Mouse (Mus musculus) kidney, postnatal 0 days (tissue): ENCODE measurements around the gene Actb. TPM values are rescaled to one million over a fixed set of nuclear protein-coding genes. Genes with fewer than 3 reads are reported as not detected.

Experiments used
- ATAC-seq: fragments of 200-750 bp; cut with Nextera tagmentation; replicated peaks from 2 replicates; pipeline ENCODE4 v1.8.0; 2017; ENCODE audit warnings: low read depth, moderate number of reproducible peaks, moderate TSS enrichment, moderate library complexity; ENCODE audit not compliant: low FRiP score
- DNase-seq: peaks from one replicate; pipeline ENCODE4 v3.0.0-alpha.2; 2016; ENCODE audit warnings: low spot score
- H3K27ac ChIP-seq: fragments of 300-500 bp; sonication (generic); 2 replicates; pipeline ENCODE4 v1.5.1; 2014; ENCODE audit warnings: mild to moderate bottlenecking
- H3K27me3 ChIP-seq: fragments of 300-500 bp; sonication (generic); 2 replicates; pipeline ENCODE4 v1.6.1; 2014; ENCODE audit warnings: low read length, mixed read lengths; ENCODE audit not compliant: insufficient read depth
- H3K36me3 ChIP-seq: fragments of 300-500 bp; sonication (generic); 2 replicates; pipeline ENCODE4 v1.6.1; 2014; ENCODE audit warnings: low read length, mixed read lengths; ENCODE audit not compliant: insufficient read depth
- H3K4me1 ChIP-seq: fragments of 300-500 bp; sonication (generic); replicated peaks from 2 replicates; pipeline ENCODE4 v1.6.1; 2014; ENCODE audit warnings: antibody characterized with exemption, low read length, mixed read lengths; ENCODE audit not compliant: insufficient read depth
- H3K4me2 ChIP-seq: fragments of 300-500 bp; sonication (generic); 2 replicates; pipeline ENCODE4 v1.6.1; 2014; ENCODE audit warnings: mild to moderate bottlenecking, low read length, moderate library complexity, mixed read lengths
- H3K4me3 ChIP-seq: fragments of 300-500 bp; sonication (generic); replicated peaks from 2 replicates; pipeline ENCODE4 v1.5.1; 2014; ENCODE audit warnings: low read depth, low read length
- H3K9ac ChIP-seq: fragments of 300-500 bp; sonication (generic); 2 replicates; pipeline ENCODE4 v1.6.1; 2014; ENCODE audit warnings: low read depth, low read length
- H3K9me3 ChIP-seq: fragments of 300-500 bp; sonication (generic); replicated peaks from 2 replicates; pipeline ENCODE4 v1.6.1; 2016; ENCODE audit warnings: low read length, inconsistent platforms, mixed read lengths
- CTCF ChIP-seq: IDR thresholded peaks from 2 replicates; pipeline ENCODE4 v1.5.1; 2016; ENCODE audit warnings: antibody characterized with exemption, low read depth, mild to moderate bottlenecking, moderate library complexity
- WGBS: fragments of 180-500 bp; shearing (Covaris S2); extraction: QIAGEN DNeasy Blood & Tissue Kit; methylation state at CpG from one replicate; pipeline ENCODE4 v1.1.7; 2014; 5-methylcytosine and 5-hydroxymethylcytosine counted together
- polyA plus RNA-seq: library from polyadenylated mRNA; unstranded; fragments of >200 nt; fragmentation: Nextera tagmentation; extraction: Ambion mirVana; gene quantifications from 2 replicates; pipeline ENCODE4 v1.2.1, GENCODE M21; 2015

The Actb gene
- polyA plus RNA-seq, 1 experiment from 2014 or later: 14,836 TPM

DNA sequence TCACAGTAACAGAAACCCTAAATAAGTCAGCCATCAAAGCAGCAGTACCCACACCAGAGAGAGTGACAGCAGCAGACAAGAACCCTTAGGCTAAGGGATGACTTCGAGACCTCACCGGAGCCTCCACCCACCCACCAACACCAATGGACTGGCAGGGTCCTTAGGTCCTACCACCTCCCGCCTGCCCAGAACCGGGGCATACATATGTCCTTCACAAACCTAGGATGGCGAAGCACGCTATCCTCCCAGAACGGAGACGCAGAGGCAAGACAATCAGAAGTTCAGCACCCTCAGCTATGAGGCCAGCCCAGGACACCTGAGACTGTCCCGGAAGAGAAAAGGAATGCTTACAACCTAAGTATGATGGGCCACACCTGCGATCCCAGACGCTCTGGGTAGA lies 24.1 kb downstream of the Actb start:
- no peak overlapping the region for H3K9ac ChIP-seq
- ATAC-seq: no peak
- DNase-seq: no peak
- peaks cover 10% of the 10 kb centered on the region; the same call in 1 of the 2 replicates for H3K4me1 ChIP-seq
- no peak overlapping the region for H3K27ac ChIP-seq
- H3K9me3 ChIP-seq: no peaks in the 10 kb centered on the region
- no peaks in the 10 kb centered on the region for H3K27me3 ChIP-seq
- no peak for TF ChIP-seq CTCF
- peaks cover 33% of the 10 kb centered on the region for H3K36me3 ChIP-seq
- no peak overlapping the region for H3K4me2 ChIP-seq
- 86% methylated on average over 11 of the region's 11 CpGs for WGBS
- H3K4me3 ChIP-seq: no peak overlapping the region

DNA sequence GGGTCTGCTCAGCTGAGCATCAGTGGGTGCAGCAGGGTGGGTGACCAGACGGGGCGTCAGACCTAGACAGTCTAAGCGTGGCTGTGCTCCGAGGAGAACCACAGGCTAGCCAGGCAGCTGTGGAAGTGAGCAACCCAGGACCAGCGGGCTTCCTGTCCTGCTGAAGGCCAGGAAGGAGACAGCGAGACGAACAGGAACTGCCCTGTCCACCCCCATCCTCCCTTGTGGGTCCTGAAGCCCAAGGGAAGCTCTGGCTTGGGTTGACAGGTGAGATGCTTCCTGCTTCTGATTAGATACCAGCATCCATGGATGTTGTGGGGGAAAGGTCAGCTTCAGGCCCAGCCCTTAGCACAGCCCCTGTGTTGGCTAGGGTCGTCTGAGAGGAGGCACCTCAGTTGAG lies 24.6 kb downstream of the Actb start:
- Histone ChIP-seq H3K9me3 (no peaks in the 10 kb centered on the region), H3K4me3 (no peak overlapping the region), H3K4me1 (peaks cover 10% of the 10 kb centered on the region; the same call in 1 of the 2 replicates), H3K27me3 (no peaks in the 10 kb centered on the region), H3K36me3 (peaks cover 30% of the 10 kb centered on the region), H3K27ac (peak overlapping the region; percentile 76), H3K4me2 (no peak overlapping the region), H3K9ac (no peak overlapping the region)
- DNase-seq (no peak), ATAC-seq (no peak)
- no peak for TF ChIP-seq CTCF
- 73% methylated on average over 8 of the region's 8 CpGs for WGBS

DNA sequence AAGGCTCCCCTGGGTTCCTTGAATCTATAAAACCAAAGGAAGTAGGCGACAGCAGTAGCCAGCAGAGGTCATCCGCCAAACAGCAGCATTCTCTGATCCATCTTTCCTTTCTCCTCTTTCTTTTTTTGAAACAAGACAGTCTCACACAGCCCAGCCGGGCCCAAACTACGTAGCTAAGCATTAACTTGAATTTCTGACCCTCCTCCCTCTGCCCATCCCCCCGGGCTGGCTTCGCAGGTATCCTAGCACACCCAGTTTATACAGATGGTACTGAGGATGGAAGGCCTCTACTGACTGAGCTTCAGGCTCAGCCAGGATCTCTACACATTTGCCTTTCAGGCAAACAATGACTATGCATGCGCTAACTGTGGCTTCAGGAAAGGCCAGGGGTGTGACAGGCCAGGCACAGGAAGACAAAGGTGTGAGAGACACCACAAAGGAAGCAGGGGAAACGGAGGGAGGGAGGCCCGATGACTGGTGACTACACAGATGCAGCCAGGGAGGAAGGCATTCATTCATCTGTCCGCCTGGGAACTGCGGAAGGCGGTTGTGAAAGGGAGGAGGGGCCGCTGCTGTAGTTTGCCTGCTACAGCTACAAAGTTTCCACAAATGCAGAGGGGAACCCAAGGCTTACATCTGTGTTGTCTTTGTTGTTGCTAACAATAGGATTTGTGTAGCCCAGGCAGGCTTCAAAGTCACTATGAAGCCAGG lies 25.6 kb downstream of the Actb start:
- 0 out of 2 replicates have a peak overlapping the region, but pooled peaks have one; percentile 23 for H3K9ac ChIP-seq
- H3K27ac ChIP-seq: peak overlapping the region; percentile 76; the same call in 1 of the 2 replicates
- ATAC-seq: no peak
- H3K4me1 ChIP-seq: peaks cover 10% of the 10 kb centered on the region; the same call in 1 of the 2 replicates
- H3K4me2 ChIP-seq: no peak overlapping the region
- H3K9me3 ChIP-seq: no peaks in the 10 kb centered on the region
- DNase-seq: peak; percentile 73
- no peak overlapping the region for H3K4me3 ChIP-seq
- TF ChIP-seq CTCF: no peak; the same call in 1 of the 2 replicates
- 32% methylated on average over 13 of the region's 13 CpGs for WGBS
- no peaks in the 10 kb centered on the region for H3K27me3 ChIP-seq
- H3K36me3 ChIP-seq: peaks cover 29% of the 10 kb centered on the region

DNA sequence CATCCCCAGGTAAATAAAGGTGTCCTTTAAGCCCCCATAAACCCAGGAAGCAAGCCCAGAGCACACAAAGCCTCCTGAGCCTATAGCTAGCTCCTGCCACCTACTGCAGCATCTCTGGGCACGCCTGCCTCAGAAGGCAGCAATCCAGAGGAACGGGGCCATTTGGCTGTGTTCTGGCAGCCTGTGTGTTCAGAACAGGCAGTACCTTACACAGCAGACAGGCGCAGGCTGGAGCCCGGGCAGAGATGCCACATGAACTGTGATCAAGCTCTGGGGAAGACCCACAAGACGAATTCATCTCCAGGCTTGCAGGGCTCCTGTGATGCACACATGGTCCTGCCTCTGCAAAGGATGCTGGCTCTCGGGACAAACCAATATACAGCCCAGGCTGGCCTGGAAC lies 26.3 kb downstream of the Actb start:
- no peak overlapping the region for H3K9ac ChIP-seq
- H3K4me1 ChIP-seq: peaks cover 10% of the 10 kb centered on the region; the same call in 1 of the 2 replicates
- no peak overlapping the region for H3K27ac ChIP-seq
- H3K27me3 ChIP-seq: no peaks in the 10 kb centered on the region
- 79% methylated on average over 6 of the region's 6 CpGs for WGBS
- ATAC-seq (no peak), DNase-seq (no peak)
- H3K9me3 ChIP-seq: no peaks in the 10 kb centered on the region
- peaks cover 25% of the 10 kb centered on the region for H3K36me3 ChIP-seq
- no peak overlapping the region for H3K4me3 ChIP-seq
- no peak overlapping the region for H3K4me2 ChIP-seq
- no peak for TF ChIP-seq CTCF

DNA sequence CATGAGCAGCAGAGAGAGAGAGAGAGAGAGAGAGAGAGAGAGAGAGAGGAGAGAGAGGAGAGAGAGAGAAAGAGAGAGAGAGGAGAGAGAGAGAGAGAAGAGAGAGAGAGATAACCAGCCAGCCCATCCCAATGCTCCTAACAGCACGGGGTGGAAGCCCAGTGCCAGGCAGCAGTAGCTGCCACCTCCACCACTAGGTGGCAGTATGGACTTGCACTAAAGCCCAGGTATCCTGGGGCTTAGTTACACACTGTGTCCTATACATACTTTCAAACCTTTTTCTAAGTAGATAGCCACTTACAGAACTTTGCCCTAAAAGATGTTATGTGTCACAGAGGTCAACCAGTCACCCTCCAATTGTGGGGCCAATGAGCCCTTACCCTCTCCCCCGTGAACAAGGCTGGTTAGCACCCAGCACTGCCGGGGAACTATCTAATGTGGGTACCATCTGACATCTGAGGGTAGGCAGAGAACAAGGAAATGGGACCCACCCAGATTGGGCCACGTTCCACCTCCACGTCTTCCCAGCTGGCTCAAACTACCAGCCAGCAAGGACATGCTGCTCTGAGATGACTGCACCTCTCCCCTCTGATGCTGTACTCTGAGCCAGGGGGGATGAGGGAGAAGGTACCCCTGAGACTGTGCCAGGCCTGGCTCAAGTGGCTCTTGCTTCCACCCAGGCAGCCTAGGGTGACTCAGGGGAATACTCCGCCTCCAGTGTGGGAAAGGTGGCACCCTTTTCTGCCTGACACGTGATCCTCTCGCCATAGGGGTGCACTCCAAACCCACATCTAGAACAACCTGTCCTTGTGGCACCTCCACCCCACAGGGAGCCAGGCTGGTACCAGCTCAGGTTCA lies 27.0 kb downstream of the Actb start:
- ATAC-seq (peak; percentile 72), DNase-seq (peak; percentile 92)
- Histone ChIP-seq H3K36me3 (peaks cover 20% of the 10 kb centered on the region; the same call in 1 of the 2 replicates), H3K4me3 (no peak overlapping the region), H3K9me3 (no peaks in the 10 kb centered on the region), H3K27ac (no peak overlapping the region), H3K4me1 (peaks cover 10% of the 10 kb centered on the region; the same call in 1 of the 2 replicates), H3K27me3 (no peaks in the 10 kb centered on the region), H3K4me2 (no peak overlapping the region), H3K9ac (no peak overlapping the region)
- 61% methylated on average over 8 of the region's 8 CpGs for WGBS
- TF ChIP-seq CTCF: peak; percentile 90

DNA sequence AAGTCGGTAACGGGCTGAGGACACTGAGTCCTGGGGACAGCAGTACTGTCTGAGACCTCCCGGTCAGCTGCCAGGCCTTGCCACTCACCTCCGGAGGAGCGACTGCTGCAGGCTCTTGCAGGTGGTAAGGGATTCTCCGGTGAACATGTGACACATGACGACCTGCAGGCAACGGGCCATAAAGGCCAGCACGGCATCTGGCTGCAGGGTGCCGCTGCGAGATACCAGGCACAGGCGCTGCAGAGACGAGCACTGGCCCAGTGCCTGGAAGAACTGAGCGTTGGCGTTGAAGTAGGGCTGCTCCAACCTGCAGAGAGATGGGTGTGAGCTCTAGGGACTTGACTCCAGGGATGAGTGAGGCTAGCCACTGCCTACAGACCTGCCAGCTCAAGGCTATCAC lies 28.0 kb downstream of the Actb start:
- ATAC-seq: no peak
- no peaks in the 10 kb centered on the region for H3K9me3 ChIP-seq
- H3K36me3 ChIP-seq: peaks cover 16% of the 10 kb centered on the region; the same call in 1 of the 2 replicates
- no peak overlapping the region for H3K4me3 ChIP-seq
- H3K4me2 ChIP-seq: no peak overlapping the region
- no peak for TF ChIP-seq CTCF
- peaks cover 10% of the 10 kb centered on the region; the same call in 1 of the 2 replicates for H3K4me1 ChIP-seq
- no peak for DNase-seq
- 78% methylated on average over 15 of the region's 15 CpGs for WGBS
- no peak overlapping the region for H3K9ac ChIP-seq
- H3K27me3 ChIP-seq: no peaks in the 10 kb centered on the region
- no peak overlapping the region for H3K27ac ChIP-seq
